Mouse (Mus musculus): ENCODE results near the gene Abr. TPM values are rescaled to one million over a fixed set of nuclear protein-coding genes. Genes with fewer than 3 reads are reported as not detected.

Abr gene
- polyA plus RNA-seq, 1 experiment from 2014 or later, result 30.7 TPM

GRCm38 (mm10) chr11:76499564-76499963 lies 122.5 kb downstream of the Abr start:
- H3K4me3 ChIP-seq (replicated peaks; ENCODE audit: low read depth, low read length), result no peak overlapping the region
- no peaks in the 10 kb centered on the region for H3K36me3 ChIP-seq (ENCODE audit: insufficient read depth, low read length)
- H3K27me3 ChIP-seq (ENCODE audit: insufficient read depth, low read length), result no peaks in the 10 kb centered on the region
- peaks cover 4% of the 10 kb centered on the region for H3K4me1 ChIP-seq (replicated peaks; ENCODE audit: insufficient read depth, low read length)
- H3K9ac ChIP-seq (ENCODE audit: low read depth, low read length), result no peak overlapping the region
- ATAC-seq (replicated peaks; ENCODE audit: low FRiP score, low read depth) (no peak), DNase-seq (ENCODE audit: low spot score) (no peak)
- 79% methylated on average over 7 of the region's 7 CpGs for WGBS
- no peaks in the 10 kb centered on the region for H3K9me3 ChIP-seq (replicated peaks; ENCODE audit: low read length)
- H3K4me2 ChIP-seq (ENCODE audit: low read length), result no peak overlapping the region
- TF ChIP-seq CTCF (IDR thresholded peaks at IDR 0.05; ENCODE audit: low read depth), result no peak
- no peak overlapping the region for H3K27ac ChIP-seq

GRCm38 (mm10) chr11:76497769-76498152 lies 124.4 kb downstream of the Abr start:
- Histone ChIP-seq H3K9ac (ENCODE audit: low read depth, low read length) (no peak overlapping the region), H3K9me3 (replicated peaks; ENCODE audit: low read length) (no peaks in the 10 kb centered on the region), H3K4me3 (replicated peaks; ENCODE audit: low read depth, low read length) (no peak overlapping the region), H3K36me3 (ENCODE audit: insufficient read depth, low read length) (no peaks in the 10 kb centered on the region), H3K27ac (no peak overlapping the region), H3K4me1 (replicated peaks; ENCODE audit: insufficient read depth, low read length) (peaks cover 16% of the 10 kb centered on the region), H3K4me2 (ENCODE audit: low read length) (no peak overlapping the region), H3K27me3 (ENCODE audit: insufficient read depth, low read length) (no peaks in the 10 kb centered on the region)
- DNase-seq (ENCODE audit: low spot score) (no peak), ATAC-seq (replicated peaks; ENCODE audit: low FRiP score, low read depth) (no peak)
- WGBS, result 80% methylated on average over 4 of the region's 4 CpGs
- TF ChIP-seq CTCF (IDR thresholded peaks at IDR 0.05; ENCODE audit: low read depth), result no peak

- no peak overlapping the region for H3K27ac ChIP-seq
- no peak for ATAC-seq (replicated peaks; ENCODE audit: low FRiP score, low read depth)
- H3K9me3 ChIP-seq (replicated peaks; ENCODE audit: low read length), result no peaks in the 10 kb centered on the region
- H3K36me3 ChIP-seq (ENCODE audit: insufficient read depth, low read length), result no peaks in the 10 kb centered on the region
- no peak for DNase-seq (ENCODE audit: low spot score)
- WGBS, result 73% methylated on average over 9 of the region's 9 CpGs
- TF ChIP-seq CTCF (IDR thresholded peaks at IDR 0.05; ENCODE audit: low read depth), result no peak
- no peak overlapping the region for H3K9ac ChIP-seq (ENCODE audit: low read depth, low read length)
- no peak overlapping the region for H3K4me2 ChIP-seq (ENCODE audit: low read length)
- no peak overlapping the region for H3K4me3 ChIP-seq (replicated peaks; ENCODE audit: low read depth, low read length)
- H3K27me3 ChIP-seq (ENCODE audit: insufficient read depth, low read length), result no peaks in the 10 kb centered on the region
- H3K4me1 ChIP-seq (replicated peaks; ENCODE audit: insufficient read depth, low read length), result peaks cover 21% of the 10 kb centered on the region
Measured at GRCm38 (mm10) chr11:76497066-76497768, 124.9 kb downstream of the Abr start.

GRCm38 (mm10) chr11:76496086-76496771 lies 125.9 kb downstream of the Abr start:
- TF ChIP-seq CTCF (IDR thresholded peaks at IDR 0.05; ENCODE audit: low read depth), result peak; percentile 71
- 59% methylated on average over 6 of the region's 6 CpGs for WGBS
- DNase-seq (ENCODE audit: low spot score), result peak; percentile 52
- no peak overlapping the region for H3K27ac ChIP-seq
- no peaks in the 10 kb centered on the region for H3K36me3 ChIP-seq (ENCODE audit: insufficient read depth, low read length)
- H3K4me3 ChIP-seq (replicated peaks; ENCODE audit: low read depth, low read length), result no peak overlapping the region
- H3K9me3 ChIP-seq (replicated peaks; ENCODE audit: low read length), result no peaks in the 10 kb centered on the region
- ATAC-seq (replicated peaks; ENCODE audit: low FRiP score, low read depth), result no peak
- no peak overlapping the region for H3K9ac ChIP-seq (ENCODE audit: low read depth, low read length)
- no peaks in the 10 kb centered on the region for H3K27me3 ChIP-seq (ENCODE audit: insufficient read depth, low read length)
- no peak overlapping the region for H3K4me2 ChIP-seq (ENCODE audit: low read length)
- H3K4me1 ChIP-seq (replicated peaks; ENCODE audit: insufficient read depth, low read length), result peaks cover 21% of the 10 kb centered on the region

GRCm38 (mm10) chr11:76495127-76496028 lies 126.7 kb downstream of the Abr start:
- Histone ChIP-seq H3K27me3 (ENCODE audit: insufficient read depth, low read length) (no peaks in the 10 kb centered on the region), H3K4me1 (replicated peaks; ENCODE audit: insufficient read depth, low read length) (peaks cover 21% of the 10 kb centered on the region), H3K27ac (peak overlapping the region; percentile 88), H3K9me3 (replicated peaks; ENCODE audit: low read length) (no peaks in the 10 kb centered on the region), H3K4me2 (ENCODE audit: low read length) (peak overlapping the region; percentile 76), H3K4me3 (replicated peaks; ENCODE audit: low read depth, low read length) (peak overlapping the region; percentile 65), H3K36me3 (ENCODE audit: insufficient read depth, low read length) (no peaks in the 10 kb centered on the region), H3K9ac (ENCODE audit: low read depth, low read length) (peak overlapping the region; percentile 76)
- DNase-seq (ENCODE audit: low spot score) (peak; percentile 42), ATAC-seq (replicated peaks; ENCODE audit: low FRiP score, low read depth) (peak; percentile 31; the same call in 1 of the 2 replicates)
- no peak for TF ChIP-seq CTCF (IDR thresholded peaks at IDR 0.05; ENCODE audit: low read depth)
- WGBS, result 7% methylated on average over 19 of the region's 19 CpGs

Data from kidney, postnatal 0 days (tissue).